Mouse (Mus musculus): ENCODE data around the gene Erbb3. TPM values are rescaled to one million over a fixed set of nuclear protein-coding genes. Genes with fewer than 3 reads are reported as not detected.
A peak's percentile ranks its signal among the peaks of the same experiment; 100 is the strongest.
"Not testable (repeated sequence)": the region's sequence is repeated elsewhere in the genome, so short reads cannot be mapped to it uniquely, and the experiment has no call there.

Erbb3 gene
- polyA plus RNA-seq, 1 experiment from 2014 or later: 24.0 TPM

GRCm38 (mm10) chr10:128623106-128623613 lies 33.7 kb upstream of the Erbb3 start:
- not testable (repeated sequence) for ATAC-seq (ENCODE audit: insufficient read depth, low FRiP score, low read depth); H3K4me3 ChIP-seq (replicated peaks); H3K4me1 ChIP-seq; H3K27me3 ChIP-seq (replicated peaks); H3K4me2 ChIP-seq; H3K27ac ChIP-seq; H3K9ac ChIP-seq; H3K9me3 ChIP-seq
- 87% methylated on average over 4 of the region's 4 CpGs for WGBS
- H3K36me3 ChIP-seq: peaks cover 17% of the 10 kb centered on the region

GRCm38 (mm10) chr10:128622702-128623101 lies 33.2 kb upstream of the Erbb3 start:
- Histone ChIP-seq H3K9me3 (no peaks in the 10 kb centered on the region), H3K4me2 (no peak overlapping the region), H3K9ac (no peak overlapping the region), H3K4me3 (replicated peaks) (no peak overlapping the region), H3K27me3 (replicated peaks) (no peaks in the 10 kb centered on the region), H3K27ac (no peak overlapping the region), H3K4me1 (0 out of 2 replicates have a peak, but pooled peaks cover 5% of the 10 kb centered on the region), H3K36me3 (peaks cover 17% of the 10 kb centered on the region)
- 81% methylated on average over 4 of the region's 4 CpGs for WGBS
- ATAC-seq (ENCODE audit: insufficient read depth, low FRiP score, low read depth): no peak

- no peak overlapping the region for H3K4me2 ChIP-seq
- no peak for ATAC-seq (ENCODE audit: insufficient read depth, low FRiP score, low read depth)
- no peak overlapping the region for H3K9ac ChIP-seq
- peaks cover 17% of the 10 kb centered on the region for H3K36me3 ChIP-seq
- 0 out of 2 replicates have a peak, but pooled peaks cover 5% of the 10 kb centered on the region for H3K4me1 ChIP-seq
- no peaks in the 10 kb centered on the region for H3K27me3 ChIP-seq (replicated peaks)
- H3K4me3 ChIP-seq (replicated peaks): no peak overlapping the region
- WGBS: 74% methylated on average over 3 of the region's 3 CpGs
- no peak overlapping the region for H3K27ac ChIP-seq
- H3K9me3 ChIP-seq: no peaks in the 10 kb centered on the region
Measured at GRCm38 (mm10) chr10:128621986-128622520, 32.6 kb upstream of the Erbb3 start.

- Histone ChIP-seq H3K4me1 (0 out of 2 replicates have a peak, but pooled peaks cover 2% of the 10 kb centered on the region), H3K9me3 (no peaks in the 10 kb centered on the region), H3K4me2 (no peak overlapping the region), H3K9ac (no peak overlapping the region), H3K36me3 (peaks cover 17% of the 10 kb centered on the region), H3K4me3 (replicated peaks) (no peak overlapping the region), H3K27ac (no peak overlapping the region), H3K27me3 (replicated peaks) (no peaks in the 10 kb centered on the region)
- no peak for ATAC-seq (ENCODE audit: insufficient read depth, low FRiP score, low read depth)
Measured at GRCm38 (mm10) chr10:128620241-128620640, 30.8 kb upstream of the Erbb3 start.

- not testable (repeated sequence) for H3K9me3 ChIP-seq; ATAC-seq (ENCODE audit: insufficient read depth, low FRiP score, low read depth); H3K27ac ChIP-seq; H3K4me1 ChIP-seq; H3K4me2 ChIP-seq; H3K36me3 ChIP-seq; H3K4me3 ChIP-seq (replicated peaks); H3K9ac ChIP-seq; H3K27me3 ChIP-seq (replicated peaks)
- WGBS: 88% methylated on average over 5 of the region's 5 CpGs
Measured at GRCm38 (mm10) chr10:128619148-128619547, 29.7 kb upstream of the Erbb3 start.

GRCm38 (mm10) chr10:128618570-128618969 lies 29.1 kb upstream of the Erbb3 start:
- no peak for ATAC-seq (ENCODE audit: insufficient read depth, low FRiP score, low read depth)
- H3K9ac ChIP-seq: no peak overlapping the region
- H3K27ac ChIP-seq: no peak overlapping the region
- no peaks in the 10 kb centered on the region for H3K27me3 ChIP-seq (replicated peaks)
- no peaks in the 10 kb centered on the region for H3K4me1 ChIP-seq
- 0 out of 2 replicates have a peak, but pooled peaks cover 3% of the 10 kb centered on the region for H3K36me3 ChIP-seq
- no peak overlapping the region for H3K4me2 ChIP-seq
- 93% methylated on average over 1 of the region's 1 CpGs for WGBS
- no peak overlapping the region for H3K4me3 ChIP-seq (replicated peaks)
- no peaks in the 10 kb centered on the region for H3K9me3 ChIP-seq

- H3K9me3 ChIP-seq; H3K9ac ChIP-seq; H3K4me1 ChIP-seq; H3K4me3 ChIP-seq (replicated peaks); H3K4me2 ChIP-seq; H3K36me3 ChIP-seq; ATAC-seq (ENCODE audit: insufficient read depth, low FRiP score, low read depth); H3K27me3 ChIP-seq (replicated peaks); H3K27ac ChIP-seq: not testable (repeated sequence)
- 86% methylated on average over 6 of the region's 7 CpGs for WGBS
Measured at GRCm38 (mm10) chr10:128615798-128616448, 26.5 kb upstream of the Erbb3 start.

- H3K4me1 ChIP-seq: peaks cover 3% of the 10 kb centered on the region; the same call in 1 of the 2 replicates
- H3K27me3 ChIP-seq (replicated peaks): no peaks in the 10 kb centered on the region
- H3K9ac ChIP-seq: no peak overlapping the region
- no peaks in the 10 kb centered on the region for H3K36me3 ChIP-seq
- no peak overlapping the region for H3K4me3 ChIP-seq (replicated peaks)
- H3K27ac ChIP-seq: no peak overlapping the region
- 58% methylated on average over 3 of the region's 3 CpGs for WGBS
- ATAC-seq (ENCODE audit: insufficient read depth, low FRiP score, low read depth): no peak
- H3K9me3 ChIP-seq: no peaks in the 10 kb centered on the region
- no peak overlapping the region for H3K4me2 ChIP-seq
Measured at GRCm38 (mm10) chr10:128614934-128615333, 25.5 kb upstream of the Erbb3 start.

- not testable (repeated sequence) for H3K4me1 ChIP-seq; H3K9me3 ChIP-seq; H3K27ac ChIP-seq; ATAC-seq (ENCODE audit: insufficient read depth, low FRiP score, low read depth); H3K4me2 ChIP-seq; H3K9ac ChIP-seq; H3K36me3 ChIP-seq; H3K27me3 ChIP-seq (replicated peaks); H3K4me3 ChIP-seq (replicated peaks)
- 64% methylated on average over 4 of the region's 4 CpGs for WGBS
Measured at GRCm38 (mm10) chr10:128613820-128614219, 24.4 kb upstream of the Erbb3 start.

- Histone ChIP-seq H3K9ac (no peak overlapping the region), H3K9me3 (no peaks in the 10 kb centered on the region), H3K4me3 (replicated peaks) (no peak overlapping the region), H3K27ac (no peak overlapping the region), H3K4me2 (no peak overlapping the region), H3K27me3 (replicated peaks) (no peaks in the 10 kb centered on the region), H3K36me3 (no peaks in the 10 kb centered on the region), H3K4me1 (peaks cover 3% of the 10 kb centered on the region; the same call in 1 of the 2 replicates)
- 37% methylated on average over 6 of the region's 6 CpGs for WGBS
- ATAC-seq (ENCODE audit: insufficient read depth, low FRiP score, low read depth): no peak; the same call in 1 of the 2 replicates
Measured at GRCm38 (mm10) chr10:128613154-128613440, 23.6 kb upstream of the Erbb3 start.

GRCm38 (mm10) chr10:128612433-128613153 lies 23.1 kb upstream of the Erbb3 start:
- H3K27ac ChIP-seq: no peak overlapping the region
- peaks cover 3% of the 10 kb centered on the region; the same call in 1 of the 2 replicates for H3K4me1 ChIP-seq
- H3K9ac ChIP-seq: no peak overlapping the region
- peak; percentile 59; the same call in 1 of the 2 replicates for ATAC-seq (ENCODE audit: insufficient read depth, low FRiP score, low read depth)
- peak overlapping the region; percentile 34; the same call in 1 of the 2 replicates for H3K4me2 ChIP-seq
- 13% methylated on average over 16 of the region's 16 CpGs for WGBS
- no peaks in the 10 kb centered on the region for H3K36me3 ChIP-seq
- no peaks in the 10 kb centered on the region for H3K9me3 ChIP-seq
- H3K27me3 ChIP-seq (replicated peaks): no peaks in the 10 kb centered on the region
- H3K4me3 ChIP-seq (replicated peaks): no peak overlapping the region

GRCm38 (mm10) chr10:128606483-128606882 lies 17.0 kb upstream of the Erbb3 start:
- H3K27me3 ChIP-seq (replicated peaks): no peaks in the 10 kb centered on the region
- no peak for ATAC-seq (ENCODE audit: insufficient read depth, low FRiP score, low read depth)
- no peak overlapping the region for H3K4me2 ChIP-seq
- H3K4me1 ChIP-seq: no peaks in the 10 kb centered on the region
- no peak overlapping the region for H3K9ac ChIP-seq
- H3K4me3 ChIP-seq (replicated peaks): no peak overlapping the region
- H3K36me3 ChIP-seq: no peaks in the 10 kb centered on the region
- H3K27ac ChIP-seq: no peak overlapping the region
- WGBS: 44% methylated on average over 2 of the region's 2 CpGs
- no peaks in the 10 kb centered on the region for H3K9me3 ChIP-seq
